Mouse (Mus musculus) heart, adult 2 months (tissue): ENCODE measurements around the gene Bmp7. TPM values are rescaled to one million over a fixed set of nuclear protein-coding genes. Genes with fewer than 3 reads are reported as not detected.

Experiments used
- DNase-seq, 2 experiments: peaks; one replicate each; pipeline ENCODE4 v3.0.0; 2021
- H3K27ac ChIP-seq: fragments of 200-600 bp; 2 replicates; pipeline ENCODE4 v1.8.1; 2022
- H3K27me3 ChIP-seq: fragments of 200-500 bp; 2 replicates; pipeline ENCODE4 v1.6.1; 2012; ENCODE audit warnings: mild to moderate bottlenecking, low read length, inconsistent platforms, mixed read lengths; ENCODE audit not compliant: control insufficient read depth, insufficient read depth
- H3K36me3 ChIP-seq: fragments of 200-500 bp; 2 replicates; pipeline ENCODE4 v1.6.1; 2012; ENCODE audit warnings: low read length, inconsistent platforms; ENCODE audit not compliant: control insufficient read depth, insufficient read depth
- H3K4me1 ChIP-seq: fragments of 200-500 bp; 2 replicates; pipeline ENCODE4 v1.6.1; 2011; ENCODE audit warnings: low read length; ENCODE audit not compliant: control insufficient read depth, insufficient read depth
- H3K4me3 ChIP-seq: fragments of 200-600 bp; 2 replicates; pipeline ENCODE4 v1.8.1; 2022
- H3K79me2 ChIP-seq: fragments of 200-500 bp; replicated peaks from 2 replicates; pipeline ENCODE4 v1.6.1; 2012; ENCODE audit warnings: mild to moderate bottlenecking, inconsistent platforms, low read length, moderate library complexity, mixed read lengths; ENCODE audit not compliant: control insufficient read depth, insufficient read depth
- H3K9ac ChIP-seq: fragments of 200-500 bp; 2 replicates; pipeline ENCODE4 v1.6.1; 2012; ENCODE audit warnings: low read depth, mild to moderate bottlenecking, control low read depth, inconsistent platforms, low read length, mixed read lengths
- CTCF ChIP-seq: fragments of 200-600 bp; IDR thresholded peaks from 2 replicates; pipeline ENCODE4 v1.8.1; 2022; ENCODE audit warnings: antibody characterized with exemption, mild to moderate bottlenecking, moderate library complexity
- EP300 ChIP-seq: fragments of 200-500 bp; IDR thresholded peaks from 2 replicates; pipeline ENCODE4 v1.6.1; 2011; ENCODE audit warnings: low read depth, low read length, control low read depth; ENCODE audit not compliant: insufficient read depth
- POLR2A ChIP-seq: fragments of 200-500 bp; IDR thresholded peaks from 2 replicates; pipeline ENCODE4 v1.6.1; 2011; ENCODE audit warnings: mild to moderate bottlenecking, low read depth, low read length, control low read depth; ENCODE audit not compliant: insufficient read depth
- WGBS: fragments of 180-500 bp; shearing (Covaris S2); methylation state at CpG from one replicate; pipeline ENCODE4 v1.1.7; 2018; 5-methylcytosine and 5-hydroxymethylcytosine counted together
- intact Hi-C: fragments of 180-260 bp; cut with DNase I; formaldehyde crosslinking; loops from one replicate; pipeline ENCODE4 v1.15.1; 2025
- polyA plus RNA-seq: library from polyadenylated mRNA; depleted of rRNA; stranded (reverse); fragments of >200 nt; gene quantifications from 2 replicates; pipeline ENCODE4 v1.2.3, GENCODE M21; 2012
- total RNA-seq, 2 experiments: library from RNA; stranded (reverse); gene quantifications; 2 replicates each; pipeline ENCODE4 v1.2.3; 2021

Gene Bmp7
- total and polyA plus RNA-seq, 3 experiments, result 0.86 to 2.1 (median 0.94) TPM

DNA sequence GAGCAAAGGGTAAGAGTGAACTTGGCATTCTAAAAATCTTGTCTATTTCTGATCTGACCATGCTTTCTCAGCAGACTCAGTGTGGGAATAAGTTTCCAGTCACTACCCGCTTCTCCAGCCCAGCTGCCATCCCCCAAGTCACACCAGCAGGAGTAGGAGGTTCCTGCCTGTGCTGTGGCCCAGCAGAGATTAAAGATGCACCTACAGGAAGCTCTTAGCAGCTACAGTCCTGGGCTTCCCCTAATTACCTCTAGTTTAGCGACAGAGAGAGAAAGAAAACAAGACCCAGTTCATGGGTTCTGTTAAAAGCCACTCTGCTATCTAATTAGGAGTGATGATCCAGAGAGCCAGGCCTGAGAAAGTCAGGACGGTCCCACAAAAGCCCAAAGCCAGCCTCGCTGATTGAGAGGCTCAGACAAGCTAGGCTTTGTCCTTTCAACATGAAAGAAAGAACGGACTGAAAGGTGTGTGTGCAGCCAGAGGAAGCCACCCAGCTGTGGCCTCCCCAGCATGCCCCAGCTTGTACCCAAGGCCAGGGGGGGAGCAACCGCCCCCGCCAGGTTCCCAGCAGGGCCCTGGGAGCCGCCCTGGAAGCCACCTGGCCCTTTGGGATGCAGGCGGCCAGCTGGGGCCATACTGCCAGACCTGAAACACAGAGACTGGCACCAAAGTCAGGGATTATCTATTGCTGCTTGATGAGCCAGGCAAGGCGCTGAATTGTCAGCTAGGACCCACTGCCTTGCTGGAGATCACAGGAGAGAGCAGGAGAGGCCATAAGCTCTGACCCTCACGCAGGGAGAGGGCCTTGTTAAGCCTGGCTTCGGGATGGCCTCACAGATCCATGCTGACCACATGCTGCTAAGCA is 2.6 kb downstream of the Bmp7 start:
- H3K27me3 ChIP-seq, result peaks cover 8% of the 10 kb centered on the region
- no peaks in the 10 kb centered on the region for H3K4me1 ChIP-seq
- 63% methylated on average over 12 of the region's 12 CpGs for WGBS
- no peak overlapping the region for H3K9ac ChIP-seq
- no peaks in the 10 kb centered on the region for H3K79me2 ChIP-seq
- H3K36me3 ChIP-seq, result no peaks in the 10 kb centered on the region
- no peak overlapping the region for H3K4me3 ChIP-seq
- no peak for DNase-seq
- no peak for TF ChIP-seq POLR2A
- TF ChIP-seq EP300, result no peak
- TF ChIP-seq CTCF, result no peak
- H3K27ac ChIP-seq, result no peak overlapping the region
- intact Hi-C loops, result no loop called here

DNA sequence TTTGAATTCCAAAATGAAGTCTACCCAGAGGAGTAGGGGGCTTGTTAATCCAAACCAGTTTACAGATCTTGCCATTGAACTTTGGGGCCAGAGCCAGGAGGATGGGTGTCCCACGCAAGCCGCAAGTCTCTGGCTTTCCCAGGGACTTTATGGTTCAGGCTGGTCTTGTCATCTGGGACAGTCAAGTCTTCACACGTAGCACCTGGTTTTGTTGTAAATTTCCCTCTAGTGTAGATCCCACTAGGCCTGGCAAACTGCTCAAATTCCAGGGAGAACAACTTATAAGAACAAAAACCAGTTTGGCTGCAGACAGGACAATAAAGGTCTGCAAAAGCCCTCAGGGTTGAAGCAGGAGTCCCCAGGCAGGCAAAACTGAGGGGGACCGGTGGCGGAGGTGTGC is 3.3 kb downstream of the Bmp7 start:
- 81% methylated on average over 5 of the region's 5 CpGs for WGBS
- Histone ChIP-seq H3K79me2 (no peaks in the 10 kb centered on the region), H3K4me3 (no peak overlapping the region), H3K27me3 (peaks cover 8% of the 10 kb centered on the region), H3K27ac (no peak overlapping the region), H3K36me3 (no peaks in the 10 kb centered on the region), H3K4me1 (no peaks in the 10 kb centered on the region), H3K9ac (no peak overlapping the region)
- intact Hi-C loops, result no loop called here
- DNase-seq, result no peak
- TF ChIP-seq POLR2A (no peak), EP300 (no peak), CTCF (no peak)

DNA sequence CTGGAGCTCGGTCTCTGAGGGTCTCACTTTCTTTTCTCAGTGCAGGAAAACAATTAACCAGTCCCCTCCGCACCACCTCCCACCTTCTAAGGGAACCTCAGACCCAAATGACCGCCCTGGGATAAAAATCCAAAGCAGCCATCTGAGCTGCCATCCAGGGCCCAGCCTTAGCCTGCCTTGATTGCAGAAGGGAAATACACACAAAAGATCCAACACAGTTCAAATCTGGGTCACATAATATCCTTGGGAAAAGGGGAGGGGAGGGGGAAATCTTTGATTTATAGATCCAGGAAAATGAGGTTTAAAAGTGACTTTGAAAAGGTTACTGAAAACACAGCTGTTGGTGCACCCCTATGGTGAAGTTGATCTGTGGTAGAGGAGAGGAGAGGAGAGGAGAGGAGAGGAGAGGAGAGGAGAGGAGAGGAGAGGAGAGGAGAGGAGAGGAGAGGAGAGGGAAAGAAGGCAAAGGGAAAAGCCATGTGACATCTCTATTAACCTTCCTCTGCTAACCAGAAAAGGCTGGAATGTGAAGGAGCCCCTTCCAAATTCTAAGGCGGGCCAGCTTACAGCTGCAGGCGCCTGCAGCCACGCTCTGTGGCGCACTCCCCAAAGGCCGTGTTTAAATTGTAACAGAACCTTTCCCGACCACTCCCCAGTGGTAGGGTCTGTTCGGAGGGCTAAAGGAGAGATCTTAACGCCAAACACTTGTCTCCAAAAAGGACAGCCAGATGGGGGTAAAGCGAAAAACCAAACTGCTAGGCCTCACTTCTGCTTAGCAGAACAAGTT is 4.2 kb downstream of the Bmp7 start:
- H3K79me2 ChIP-seq, result no peaks in the 10 kb centered on the region
- DNase-seq, result no peak
- H3K27me3 ChIP-seq, result peaks cover 8% of the 10 kb centered on the region
- WGBS, result 71% methylated on average over 12 of the region's 12 CpGs
- TF ChIP-seq CTCF (no peak), POLR2A (no peak), EP300 (no peak)
- no peak overlapping the region for H3K27ac ChIP-seq
- intact Hi-C loops, result no loop called here
- no peak overlapping the region for H3K4me3 ChIP-seq
- H3K36me3 ChIP-seq, result no peaks in the 10 kb centered on the region
- H3K9ac ChIP-seq, result no peak overlapping the region
- H3K4me1 ChIP-seq, result no peaks in the 10 kb centered on the region

DNA sequence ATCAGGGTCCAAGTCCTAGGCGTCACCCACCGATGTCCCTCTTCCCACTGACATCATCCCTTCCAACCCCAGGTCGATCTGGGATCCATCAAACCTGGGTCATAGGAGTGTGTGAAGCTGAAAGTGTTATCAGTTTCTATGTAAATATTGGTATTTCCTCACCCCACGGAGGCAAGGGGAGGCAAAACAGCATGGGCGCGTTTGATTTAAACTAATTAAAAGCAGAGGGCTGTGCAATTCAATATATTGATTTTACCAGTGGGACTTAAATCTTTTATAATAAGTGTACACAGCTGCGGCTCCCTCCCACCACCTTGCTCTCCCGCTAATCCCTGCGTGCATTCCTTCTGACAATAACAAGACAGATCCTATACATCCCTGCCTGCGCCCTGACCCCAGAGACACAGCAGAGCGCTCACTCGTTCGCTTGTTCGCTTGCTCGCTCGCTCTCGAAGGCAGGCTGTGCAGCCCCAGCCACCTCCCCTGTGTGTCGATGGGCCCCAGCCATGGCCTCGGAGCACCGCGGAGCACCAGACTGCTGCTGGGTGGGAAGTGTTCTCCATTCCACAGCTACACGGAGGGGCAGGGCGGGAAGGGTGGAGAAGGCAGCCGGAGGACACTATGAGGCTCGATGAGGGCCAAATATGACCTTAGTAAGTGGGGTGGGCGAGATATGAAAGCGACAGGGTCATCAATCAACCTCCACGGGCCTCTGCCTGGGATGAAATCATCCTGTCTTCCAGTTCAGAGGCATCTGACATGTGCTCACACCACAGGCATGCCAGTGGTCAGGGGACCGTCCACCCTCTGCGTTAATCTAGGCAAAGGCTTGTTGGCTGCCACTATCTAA is 5.0 kb downstream of the Bmp7 start:
- no peak for TF ChIP-seq POLR2A
- no peak for TF ChIP-seq EP300
- no peak overlapping the region for H3K9ac ChIP-seq
- no peaks in the 10 kb centered on the region for H3K36me3 ChIP-seq
- intact Hi-C loops, result no loop called here
- peaks cover 8% of the 10 kb centered on the region for H3K27me3 ChIP-seq
- DNase-seq, result no peak
- H3K4me1 ChIP-seq, result no peaks in the 10 kb centered on the region
- no peak overlapping the region for H3K27ac ChIP-seq
- 37% methylated on average over 30 of the region's 30 CpGs for WGBS
- no peaks in the 10 kb centered on the region for H3K79me2 ChIP-seq
- no peak overlapping the region for H3K4me3 ChIP-seq

DNA sequence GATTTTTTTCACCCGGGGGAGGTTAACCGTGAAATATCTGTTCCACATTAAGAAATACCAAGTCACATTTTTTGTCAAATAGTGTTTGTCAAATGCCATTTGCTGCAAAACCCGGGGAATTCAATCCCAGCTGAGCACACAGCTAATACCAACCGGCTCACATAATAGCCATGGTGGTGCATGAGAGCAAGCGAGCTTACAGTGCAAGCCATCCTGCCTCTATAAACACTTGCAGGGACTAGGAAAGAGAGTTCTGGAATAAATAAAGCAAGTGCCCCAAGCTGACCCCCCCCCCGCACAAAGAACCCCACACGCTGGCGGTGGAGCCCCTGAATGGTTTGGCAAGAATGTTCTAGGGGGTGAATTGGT is 5.7 kb downstream of the Bmp7 start:
- no peak for TF ChIP-seq EP300
- no peak for TF ChIP-seq CTCF
- no peak for TF ChIP-seq POLR2A
- Histone ChIP-seq H3K27ac (no peak overlapping the region), H3K4me3 (no peak overlapping the region), H3K79me2 (no peaks in the 10 kb centered on the region), H3K4me1 (no peaks in the 10 kb centered on the region), H3K36me3 (no peaks in the 10 kb centered on the region), H3K27me3 (peaks cover 5% of the 10 kb centered on the region), H3K9ac (no peak overlapping the region)
- intact Hi-C loops, result no loop called here
- WGBS, result 23% methylated on average over 8 of the region's 8 CpGs
- DNase-seq, result no peak
